Comparison of ENCODE assay signal across 22 mouse cellular contexts in genomic region chr16:65018134-65018533, GRCm38 (mm10).
DNase-seq lines count a peak whose midpoint lies in the region; ATAC-seq lines count a peak whose summit lies in the region.
"Had no signal": no experiment of that assay in that cellular context is flagged by ENCODE, and none has a peak within 500 bp of the region (broad histone marks: within the 10 kb centered on the region; RNA-seq: fewer than 3 reads in every experiment).

No protein-coding gene starts in this region.

- no peak overlapping the region for H3K27ac ChIP-seq in forebrain, embryonic 15.5 days (replicated peaks)
- H3K27ac ChIP-seq in forebrain, embryonic 12.5 days, result no peak overlapping the region
- no peak overlapping the region for H3K27ac ChIP-seq in kidney, embryonic 16.5 days (ENCODE audit: low read length)
- H3K27ac ChIP-seq: embryonic facial prominence, embryonic 13.5 days; heart, embryonic 15.5 days; hindbrain, embryonic 15.5 days had no signal

- no peaks in the 10 kb centered on the region for H3K27me3 ChIP-seq in forebrain, embryonic 15.5 days
- H3K27me3 ChIP-seq in forebrain, embryonic 12.5 days, result no peaks in the 10 kb centered on the region
- no peaks in the 10 kb centered on the region for H3K27me3 ChIP-seq in kidney, embryonic 16.5 days (ENCODE audit: insufficient read depth, low read length)
- H3K27me3 ChIP-seq: CH12.LX; embryonic facial prominence, embryonic 13.5 days; heart, embryonic 15.5 days; hindbrain, embryonic 15.5 days; Patski had no signal

- H3K4me2 ChIP-seq in forebrain, embryonic 15.5 days (replicated peaks), result no peak overlapping the region
- H3K4me2 ChIP-seq in forebrain, embryonic 12.5 days, result no peak overlapping the region
- H3K4me2 ChIP-seq in kidney, embryonic 16.5 days (replicated peaks; ENCODE audit: low read depth, low read length), result no peak overlapping the region
- H3K4me2 ChIP-seq: embryonic facial prominence, embryonic 13.5 days; heart, embryonic 11.5 days; heart, embryonic 15.5 days; hindbrain, embryonic 15.5 days had no signal

- WGBS in forebrain, embryonic 15.5 days, result 71% methylated on average over 7 of the region's 7 CpGs
- 81% methylated on average over 7 of the region's 7 CpGs for WGBS in forebrain, embryonic 12.5 days
- 30% methylated on average over 7 of the region's 7 CpGs for WGBS in kidney, embryonic 16.5 days

- H3K36me3 ChIP-seq in forebrain, embryonic 15.5 days, result no peaks in the 10 kb centered on the region
- H3K36me3 ChIP-seq in forebrain, embryonic 12.5 days (replicated peaks), result no peaks in the 10 kb centered on the region
- H3K36me3 ChIP-seq in kidney, embryonic 16.5 days (ENCODE audit: insufficient read depth, low read length), result no peaks in the 10 kb centered on the region
- H3K36me3 ChIP-seq: embryonic facial prominence, embryonic 13.5 days; heart, embryonic 15.5 days; hindbrain, embryonic 15.5 days had no signal

- H3K4me1 ChIP-seq in forebrain, embryonic 15.5 days, result no peaks in the 10 kb centered on the region
- no peaks in the 10 kb centered on the region for H3K4me1 ChIP-seq in forebrain, embryonic 12.5 days
- H3K4me1 ChIP-seq in kidney, embryonic 16.5 days (ENCODE audit: insufficient read depth, low read length), result no peaks in the 10 kb centered on the region
- H3K4me1 ChIP-seq: embryonic facial prominence, embryonic 13.5 days; heart, embryonic 15.5 days; hindbrain, embryonic 15.5 days had no signal

- no peak for DNase-seq in kidney, postnatal 36 days
- DNase-seq in embryo, embryonic 11.5 days (ENCODE audit: low read depth, low spot score), result peak; percentile 0
- DNase-seq in cerebellum, postnatal 14 days, result no peak
- DNase-seq: adrenal gland, adult 2 months; adrenal gland, postnatal 25 days; cerebellum, adult 2 months; cerebellum, postnatal 10 days; gastrocnemius, postnatal 10 days; heart, adult 18-20 months; heart, postnatal 14 days; kidney, adult 8-10 months had no signal

- no peak overlapping the region for H3K4me3 ChIP-seq in forebrain, embryonic 15.5 days
- no peak overlapping the region for H3K4me3 ChIP-seq in forebrain, embryonic 12.5 days (replicated peaks)
- no peak overlapping the region for H3K4me3 ChIP-seq in kidney, embryonic 16.5 days (ENCODE audit: low read length)
- H3K4me3 ChIP-seq: embryonic facial prominence, embryonic 13.5 days; heart, embryonic 15.5 days; hindbrain, embryonic 15.5 days had no signal

- no peaks in the 10 kb centered on the region for H3K9me3 ChIP-seq in forebrain, embryonic 15.5 days
- H3K9me3 ChIP-seq in forebrain, embryonic 12.5 days, result no peaks in the 10 kb centered on the region
- no peaks in the 10 kb centered on the region for H3K9me3 ChIP-seq in kidney, embryonic 16.5 days (ENCODE audit: low read length)
- H3K9me3 ChIP-seq: embryonic facial prominence, embryonic 13.5 days; heart, embryonic 15.5 days; hindbrain, embryonic 15.5 days had no signal

- H3K9ac ChIP-seq in forebrain, embryonic 15.5 days (replicated peaks), result no peak overlapping the region
- H3K9ac ChIP-seq in forebrain, embryonic 12.5 days, result no peak overlapping the region
- H3K9ac ChIP-seq in kidney, embryonic 16.5 days (replicated peaks; ENCODE audit: low read length), result no peak overlapping the region
- H3K9ac ChIP-seq: embryonic facial prominence, embryonic 13.5 days; heart, embryonic 15.5 days; hindbrain, embryonic 15.5 days had no signal

- 0 out of 2 replicates have a peak, but pooled peaks have one; percentile 38 for ATAC-seq in forebrain, embryonic 15.5 days (replicated peaks)
- ATAC-seq in forebrain, embryonic 12.5 days (ENCODE audit: low FRiP score), result no peak
- peak; percentile 57; the same call in 1 of the 2 replicates for ATAC-seq in kidney, embryonic 16.5 days (ENCODE audit: low FRiP score, low TSS enrichment)
- ATAC-seq: activated CD4-positive, CD25-positive, alpha-beta regulatory T cell, adult 4 months; intestine, embryonic 16.5 days; Patski had no signal
